Mouse (Mus musculus): Measurements from ENCODE around the gene Slco1b2. TPM values are rescaled to one million over a fixed set of nuclear protein-coding genes. Genes with fewer than 3 reads are reported as not detected.
"Not testable (repeated sequence)": the region's sequence is repeated elsewhere in the genome, so short reads cannot be mapped to it uniquely, and the experiment has no call there.

The Slco1b2 gene
- 3.4 and 53.0 TPM in 2 replicates for total RNA-seq (2021)
- long read RNA-seq, experiment 1, result 0 reads
- long read RNA-seq, experiment 2, partial matches to known transcripts, result 1 of 31 reads
- long read RNA-seq, experiment 2, other reads (novel, unspliced or antisense), result 30 of 31 reads

DNA sequence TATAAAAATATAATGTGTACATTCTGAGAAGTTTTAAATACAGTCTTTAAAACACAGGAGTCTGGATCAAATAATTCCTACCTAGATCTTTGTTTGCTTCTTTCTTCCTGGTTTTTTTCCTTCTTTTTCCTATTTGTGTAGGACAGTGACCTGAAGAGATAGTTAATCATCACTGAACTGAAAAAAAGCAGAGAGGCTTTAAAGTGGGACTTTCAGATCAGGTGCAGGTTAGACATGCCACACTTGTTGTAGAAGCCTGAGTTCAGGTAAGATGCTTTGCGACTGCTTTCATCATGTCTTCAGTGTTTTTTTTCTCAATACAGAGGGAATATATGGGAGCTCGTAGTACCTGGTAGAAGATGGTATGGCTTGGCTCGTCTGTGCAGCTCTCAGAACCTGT lies at the start of gene Slco1b2:
TSS of gene Slco1b2 (plus strand) at position 228 of the 400 bp plus-strand sequence.
- DNase-seq, result no peak

DNA sequence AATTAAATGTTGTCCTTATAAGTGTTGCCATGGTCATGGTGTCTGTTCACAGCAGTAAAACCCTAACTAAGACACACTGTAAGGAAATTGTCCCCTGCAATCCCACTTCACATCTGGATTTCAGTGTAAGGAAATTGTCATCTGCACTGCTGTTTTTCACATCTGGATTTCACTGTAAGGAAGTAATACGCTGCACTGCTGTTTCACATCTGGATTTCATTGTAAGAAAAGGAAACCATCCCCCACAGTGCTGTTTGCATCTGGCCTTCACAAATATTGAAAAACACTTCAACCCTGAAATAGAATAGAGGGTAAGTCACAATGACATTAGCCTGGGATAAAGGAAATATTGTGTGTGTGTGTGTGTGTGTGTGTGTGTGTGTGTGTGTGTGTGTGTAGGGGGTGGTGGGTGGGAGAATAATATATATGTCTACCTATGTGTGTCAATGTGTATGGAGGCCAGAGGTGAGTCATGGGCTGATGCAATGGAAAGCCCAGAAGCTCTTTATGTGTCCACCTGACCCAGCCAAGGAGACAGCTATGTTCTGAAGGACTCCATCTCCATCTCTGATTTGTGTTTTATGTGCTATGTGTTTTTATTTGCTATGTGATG lies 44.4 kb upstream of the Slco1b2 start:
- DNase-seq, result no peak

- DNase-seq, result no peak
These were observed 39.3 kb upstream of the Slco1b2 start for GRCm38 (mm10) chr6:141590002-141590401.

DNA sequence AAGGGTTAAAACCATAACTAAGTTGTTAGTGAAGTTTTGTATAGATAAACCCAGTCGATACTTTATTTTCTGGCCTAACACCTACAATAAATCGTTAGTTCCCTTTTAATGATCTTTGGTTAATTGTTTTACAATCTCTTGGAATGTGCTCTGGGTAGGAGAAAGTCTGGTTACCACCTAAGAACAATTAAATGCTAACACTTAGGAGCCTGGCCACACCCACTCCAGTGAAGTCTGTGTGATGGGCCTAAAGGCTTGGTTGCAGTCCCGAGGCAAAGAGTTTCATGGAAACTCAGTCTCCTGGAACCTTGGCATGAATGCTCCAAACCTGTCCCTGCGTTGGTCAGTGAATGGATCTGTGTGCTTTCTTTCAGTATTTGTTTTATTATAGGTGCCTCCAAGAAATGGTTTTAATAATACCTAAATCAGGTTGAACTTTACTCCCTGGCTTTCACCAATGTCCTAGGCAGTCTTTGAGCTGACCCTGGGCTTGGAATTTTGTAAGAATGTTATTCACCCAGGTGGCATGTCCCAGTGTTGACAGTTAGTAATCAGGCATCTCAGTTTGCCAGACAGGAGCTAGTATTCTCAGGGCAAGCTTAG lies 38.6 kb upstream of the Slco1b2 start:
- not testable (repeated sequence) for DNase-seq

- no peak for DNase-seq
These were observed 33.2 kb upstream of the Slco1b2 start for GRCm38 (mm10) chr6:141596081-141596480.

DNA sequence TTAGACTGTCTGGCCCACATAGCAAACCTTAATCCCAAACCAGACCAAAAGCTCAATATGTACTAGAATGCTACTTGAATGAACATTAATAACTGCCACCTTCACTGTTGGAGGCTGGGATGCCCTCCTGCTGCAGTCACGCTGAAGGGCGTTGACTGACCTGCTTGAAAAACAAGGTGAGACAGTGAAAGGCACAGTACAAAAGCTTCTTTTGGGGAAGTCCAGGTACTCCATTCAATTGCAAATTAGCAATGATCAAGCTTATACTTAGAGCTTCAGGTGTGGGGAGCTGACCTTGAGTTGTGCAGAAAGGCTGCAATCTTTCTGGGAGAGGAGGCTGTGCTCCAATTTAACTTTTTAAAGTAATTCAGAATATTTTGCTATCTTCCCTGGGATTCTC lies 32.3 kb upstream of the Slco1b2 start:
- DNase-seq, result no peak

- no peak for DNase-seq
These were observed 28.4 kb upstream of the Slco1b2 start for GRCm38 (mm10) chr6:141600940-141601339.

- peak; percentile 41 for DNase-seq
These were observed 18.5 kb upstream of the Slco1b2 start for GRCm38 (mm10) chr6:141610702-141611260.

DNA sequence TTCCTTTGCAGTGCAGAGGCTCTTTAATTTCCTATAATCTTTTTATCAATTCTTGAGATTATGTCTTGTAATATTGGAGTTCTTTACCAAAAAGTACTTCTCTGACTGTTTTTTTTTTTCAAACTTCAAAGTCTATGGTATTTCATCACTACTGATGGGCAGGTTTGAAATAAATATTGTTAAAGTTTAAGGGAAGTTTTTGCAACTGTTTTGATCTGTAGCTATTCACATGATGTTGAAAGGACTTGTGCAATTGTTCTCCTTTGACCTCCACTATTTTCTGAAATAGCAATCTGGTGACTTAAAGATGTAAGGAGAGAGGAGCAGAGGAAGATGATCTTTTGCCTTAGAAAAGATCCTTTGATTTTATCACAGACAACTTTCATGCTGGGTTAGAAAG lies 15.3 kb upstream of the Slco1b2 start:
- no peak for DNase-seq

DNA sequence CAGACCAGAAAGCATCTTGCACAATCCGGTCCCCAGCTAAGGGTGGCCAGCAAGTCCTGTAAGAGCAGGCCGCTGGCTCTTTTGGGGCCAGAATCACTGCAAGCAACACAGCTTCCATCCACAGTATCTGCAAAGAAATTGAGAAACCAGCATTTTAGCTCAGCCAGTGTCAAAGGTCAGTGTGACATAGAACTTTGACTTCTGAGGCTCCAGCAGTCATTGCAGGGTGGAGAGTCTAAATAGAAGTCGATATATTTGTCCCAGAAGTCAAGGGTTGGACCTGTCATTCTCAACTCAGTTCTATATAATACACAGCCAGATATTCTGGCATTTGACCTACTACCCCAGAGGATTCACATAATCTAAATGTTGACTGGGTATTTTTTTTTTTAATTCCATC lies 14.0 kb upstream of the Slco1b2 start:
- peak; percentile 21 for DNase-seq

GRCm38 (mm10) chr6:141632935-141633334 lies 3.6 kb downstream of the Slco1b2 start:
- peak; percentile 58 for DNase-seq

GRCm38 (mm10) chr6:141635250-141635649 lies 5.9 kb downstream of the Slco1b2 start:
- no peak for DNase-seq

DNA sequence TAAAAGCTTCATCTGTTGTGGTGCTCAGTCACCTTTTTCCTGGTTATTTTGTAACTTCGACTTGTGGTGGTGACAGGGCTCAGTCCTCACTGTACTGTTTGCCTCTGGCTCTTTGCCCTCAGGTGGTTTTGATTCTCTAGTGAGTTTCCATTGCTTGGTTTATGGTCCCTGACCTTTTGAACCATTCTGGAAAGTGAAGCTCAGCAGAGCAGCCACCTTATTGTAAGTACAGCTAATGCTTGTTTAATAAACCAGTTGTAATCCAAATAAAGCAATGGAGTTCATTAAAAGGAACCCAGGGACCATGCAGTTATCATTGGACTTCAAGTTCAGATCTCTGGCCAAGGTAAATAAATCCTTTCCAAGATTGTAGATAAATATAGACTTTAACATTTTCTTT lies 11.3 kb downstream of the Slco1b2 start:
- peak; percentile 27 for DNase-seq

DNA sequence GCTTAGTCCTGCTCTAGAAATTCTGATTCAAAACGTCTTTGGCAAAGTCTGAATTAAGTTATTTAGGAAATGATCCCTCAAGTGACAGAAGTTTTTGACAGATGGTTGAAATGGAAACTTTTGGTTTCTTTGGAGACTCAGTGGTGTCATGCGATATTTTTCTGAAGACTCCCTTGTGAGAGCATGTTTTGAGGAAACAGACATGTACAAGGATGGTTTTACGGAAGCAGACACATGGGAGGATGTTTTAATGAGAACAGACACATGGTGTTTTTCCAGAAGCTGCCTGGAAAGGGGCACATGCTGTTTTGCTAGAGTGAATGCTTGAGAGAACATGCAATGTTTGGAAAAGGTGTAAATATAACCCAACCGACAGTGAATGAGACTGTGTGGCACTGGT lies 57.7 kb downstream of the Slco1b2 start:
- no peak for DNase-seq

GRCm38 (mm10) chr6:141691246-141691645 lies 61.9 kb downstream of the Slco1b2 start:
- no peak for DNase-seq

Other genes with a start within 250 kb of the Slco1b2 start
- gene Slco1c1, start 105.2 kb upstream of the Slco1b2 start, total RNA-seq (2021), result 0.15 and 0.41 TPM in 2 replicates
- not detected in 2 replicates for gene Gm5724, start 144.3 kb downstream of the Slco1b2 start, total RNA-seq (2021)
- gene Slco1a4, start 226.7 kb downstream of the Slco1b2 start, total RNA-seq (2021), result 1.3 and 13.3 TPM in 2 replicates

All from adrenal gland, postnatal 14 days (tissue).